Mouse (Mus musculus): ENCODE data around the gene Gm21981. TPM values are rescaled to one million over a fixed set of nuclear protein-coding genes. Genes with fewer than 3 reads are reported as not detected.

Gm21981 gene
- polyA plus RNA-seq, 1 experiment, result 0.25 TPM

DNA sequence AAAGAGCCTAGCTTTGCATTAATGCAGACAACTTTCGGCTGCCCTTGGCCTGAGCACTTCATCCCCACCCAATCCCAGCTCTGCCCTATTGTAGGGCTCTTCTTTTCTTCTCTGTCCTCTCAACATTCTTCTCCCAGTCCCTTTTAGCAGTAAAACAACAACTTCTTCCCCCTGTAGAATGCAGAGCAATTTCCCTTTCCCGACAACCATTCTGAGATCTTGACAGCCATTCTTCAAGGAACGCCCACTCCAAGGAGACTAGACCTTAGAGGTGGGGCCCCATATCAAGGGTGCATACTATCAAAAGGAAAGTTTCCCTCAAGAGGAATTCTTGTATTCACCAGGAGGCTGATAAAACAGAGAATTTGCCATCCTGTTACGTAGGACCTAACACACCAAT lies 45.3 kb downstream of the Gm21981 start:
- Histone ChIP-seq H3K27me3 (replicated peaks) (no peaks in the 10 kb centered on the region), H3K9me3 (no peaks in the 10 kb centered on the region), H3K36me3 (replicated peaks; ENCODE audit: low read length) (no peaks in the 10 kb centered on the region), H3K4me3 (replicated peaks) (no peak overlapping the region), H3K4me1 (peaks cover 3% of the 10 kb centered on the region; the same call in 1 of the 2 replicates)
- no peak for TF ChIP-seq FLI1 (IDR thresholded peaks at IDR 0.05; ENCODE audit: low read length)
- no peak for TF ChIP-seq GATA1 (IDR thresholded peaks at IDR 0.05; ENCODE audit: borderline replicate concordance, low read length)

- TF ChIP-seq GATA1 (IDR thresholded peaks at IDR 0.05; ENCODE audit: borderline replicate concordance, low read length) (no peak), FLI1 (IDR thresholded peaks at IDR 0.05; ENCODE audit: low read length) (no peak)
- Histone ChIP-seq H3K36me3 (replicated peaks; ENCODE audit: low read length) (no peaks in the 10 kb centered on the region), H3K4me3 (replicated peaks) (no peak overlapping the region), H3K27me3 (replicated peaks) (no peaks in the 10 kb centered on the region), H3K9me3 (no peaks in the 10 kb centered on the region), H3K4me1 (peaks cover 3% of the 10 kb centered on the region; the same call in 1 of the 2 replicates)
Measured at GRCm38 (mm10) chr17:47646683-47647082, 47.6 kb downstream of the Gm21981 start.

DNA sequence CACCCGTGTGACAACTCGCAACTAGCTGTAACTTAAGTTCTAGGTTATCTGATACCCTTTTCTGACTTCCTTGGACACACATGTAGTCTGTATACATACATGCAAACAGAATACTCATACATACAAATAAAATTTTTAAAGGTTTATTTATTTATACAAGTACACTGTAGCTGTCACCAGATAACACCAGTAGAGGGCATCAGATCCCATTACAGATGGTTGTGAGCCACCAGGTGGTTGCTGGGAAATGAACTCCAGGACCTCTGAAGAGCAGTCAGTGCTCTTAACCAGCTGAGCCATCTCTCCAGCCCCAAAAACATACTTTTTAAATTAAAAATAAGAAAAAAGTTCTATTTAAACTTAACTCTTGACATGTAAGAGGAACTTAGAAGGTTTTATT lies 51.3 kb downstream of the Gm21981 start:
- H3K36me3 ChIP-seq (replicated peaks; ENCODE audit: low read length), result no peaks in the 10 kb centered on the region
- H3K4me1 ChIP-seq, result no peaks in the 10 kb centered on the region
- TF ChIP-seq FLI1 (IDR thresholded peaks at IDR 0.05; ENCODE audit: low read length) (no peak), GATA1 (IDR thresholded peaks at IDR 0.05; ENCODE audit: borderline replicate concordance, low read length) (no peak)

More for the DNA sequence above, 51.3 kb downstream of the Gm21981 start:
- no peaks in the 10 kb centered on the region for H3K27me3 ChIP-seq (replicated peaks)
- no peaks in the 10 kb centered on the region for H3K9me3 ChIP-seq
- H3K4me3 ChIP-seq (replicated peaks), result no peak overlapping the region

Other genes with a start within 250 kb of the Gm21981 start
- 8.7 and 11.5 TPM in 2 replicates for gene Taf8, start 192.2 kb downstream of the Gm21981 start, polyA plus RNA-seq (2012; ENCODE audit: insufficient read depth, low replicate concordance)
- gene Ccnd3, start 189.4 kb downstream of the Gm21981 start, polyA plus RNA-seq (2012; ENCODE audit: insufficient read depth, low replicate concordance), result 872 and 1,542 TPM in 2 replicates
- 7.8 and 17.7 TPM in 2 replicates for gene Bysl, start 83.0 kb downstream of the Gm21981 start, polyA plus RNA-seq (2012; ENCODE audit: insufficient read depth, low replicate concordance)
- 2.3 TPM in 1 of 2 replicates, not detected in the other for gene Med20, start 82.9 kb downstream of the Gm21981 start, polyA plus RNA-seq (2012; ENCODE audit: insufficient read depth, low replicate concordance)
- gene Gm20517, start 82.9 kb downstream of the Gm21981 start, polyA plus RNA-seq (2012; ENCODE audit: insufficient read depth, low replicate concordance), result 0.29 and 0.81 TPM in 2 replicates
- 1.2 and 3.7 TPM in 2 replicates for gene Usp49, start 63.8 kb downstream of the Gm21981 start, polyA plus RNA-seq (2012; ENCODE audit: insufficient read depth, low replicate concordance)
- 37.0 and 347 TPM in 2 replicates for gene Tomm6, start 6.1 kb downstream of the Gm21981 start, polyA plus RNA-seq (2012; ENCODE audit: insufficient read depth, low replicate concordance)
- gene Frs3, start 5.4 kb downstream of the Gm21981 start, polyA plus RNA-seq (2012; ENCODE audit: insufficient read depth, low replicate concordance), result 0.94 TPM in 1 of 2 replicates, not detected in the other
- gene Prickle4, start 281 bp upstream of the Gm21981 start, polyA plus RNA-seq (2012; ENCODE audit: insufficient read depth, low replicate concordance), result 3.4 and 5.0 TPM in 2 replicates
- not detected in 2 replicates for gene Pgc, start 32.4 kb upstream of the Gm21981 start, polyA plus RNA-seq (2012; ENCODE audit: insufficient read depth, low replicate concordance)
- 20.9 and 34.8 TPM in 2 replicates for gene Tfeb, start 42.6 kb upstream of the Gm21981 start, polyA plus RNA-seq (2012; ENCODE audit: insufficient read depth, low replicate concordance)
- gene Mdfi, start 140.2 kb upstream of the Gm21981 start, polyA plus RNA-seq (2012; ENCODE audit: insufficient read depth, low replicate concordance), result 10.4 TPM in 1 of 2 replicates, not detected in the other
- gene Foxp4, start 230.2 kb upstream of the Gm21981 start, polyA plus RNA-seq (2012; ENCODE audit: insufficient read depth, low replicate concordance), result 47.0 and 97.4 TPM in 2 replicates